Mouse (Mus musculus) kidney, postnatal 0 days (tissue): ENCODE measurements at regions not wholly inside any gene's neighbourhood (a gene's known extent, or its start where the extent isn't known, plus 50 kb on each side); places are given as distances from the start of the nearest gene placed in this dataset.
A peak's percentile ranks its signal among the peaks of the same experiment; 100 is the strongest.

Experiments used
- ATAC-seq: fragments of 200-750 bp; cut with Nextera tagmentation; replicated peaks from 2 replicates; pipeline ENCODE4 v1.8.0; 2017; ENCODE audit warnings: low read depth, moderate number of reproducible peaks, moderate TSS enrichment, moderate library complexity; ENCODE audit not compliant: low FRiP score
- DNase-seq: peaks from one replicate; pipeline ENCODE4 v3.0.0-alpha.2; 2016; ENCODE audit warnings: low spot score
- H3K27ac ChIP-seq: fragments of 300-500 bp; sonication (generic); 2 replicates; pipeline ENCODE4 v1.5.1; 2014; ENCODE audit warnings: mild to moderate bottlenecking
- H3K27me3 ChIP-seq: fragments of 300-500 bp; sonication (generic); 2 replicates; pipeline ENCODE4 v1.6.1; 2014; ENCODE audit warnings: low read length, mixed read lengths; ENCODE audit not compliant: insufficient read depth
- H3K36me3 ChIP-seq: fragments of 300-500 bp; sonication (generic); 2 replicates; pipeline ENCODE4 v1.6.1; 2014; ENCODE audit warnings: low read length, mixed read lengths; ENCODE audit not compliant: insufficient read depth
- H3K4me1 ChIP-seq: fragments of 300-500 bp; sonication (generic); replicated peaks from 2 replicates; pipeline ENCODE4 v1.6.1; 2014; ENCODE audit warnings: antibody characterized with exemption, low read length, mixed read lengths; ENCODE audit not compliant: insufficient read depth
- H3K4me2 ChIP-seq: fragments of 300-500 bp; sonication (generic); 2 replicates; pipeline ENCODE4 v1.6.1; 2014; ENCODE audit warnings: mild to moderate bottlenecking, low read length, moderate library complexity, mixed read lengths
- H3K4me3 ChIP-seq: fragments of 300-500 bp; sonication (generic); replicated peaks from 2 replicates; pipeline ENCODE4 v1.5.1; 2014; ENCODE audit warnings: low read depth, low read length
- H3K9ac ChIP-seq: fragments of 300-500 bp; sonication (generic); 2 replicates; pipeline ENCODE4 v1.6.1; 2014; ENCODE audit warnings: low read depth, low read length
- H3K9me3 ChIP-seq: fragments of 300-500 bp; sonication (generic); replicated peaks from 2 replicates; pipeline ENCODE4 v1.6.1; 2016; ENCODE audit warnings: low read length, inconsistent platforms, mixed read lengths
- CTCF ChIP-seq: IDR thresholded peaks from 2 replicates; pipeline ENCODE4 v1.5.1; 2016; ENCODE audit warnings: antibody characterized with exemption, low read depth, mild to moderate bottlenecking, moderate library complexity
- WGBS: fragments of 180-500 bp; shearing (Covaris S2); extraction: QIAGEN DNeasy Blood & Tissue Kit; methylation state at CpG from one replicate; pipeline ENCODE4 v1.1.7; 2014; 5-methylcytosine and 5-hydroxymethylcytosine counted together

- Histone ChIP-seq H3K9me3 (no peaks in the 10 kb centered on the region), H3K36me3 (no peaks in the 10 kb centered on the region), H3K4me3 (no peak overlapping the region), H3K4me2 (no peak overlapping the region), H3K9ac (no peak overlapping the region), H3K27ac (no peak overlapping the region), H3K27me3 (no peaks in the 10 kb centered on the region), H3K4me1 (no peaks in the 10 kb centered on the region)
- DNase-seq (no peak), ATAC-seq (no peak)
- 76% methylated on average over 2 of the region's 2 CpGs for WGBS
- TF ChIP-seq CTCF: no peak
Measured at GRCm38 (mm10) chr4:93225105-93225504, 110.2 kb downstream of the Tusc1 start.

- H3K27ac ChIP-seq: no peak overlapping the region
- no peak overlapping the region for H3K4me3 ChIP-seq
- no peak for ATAC-seq
- H3K36me3 ChIP-seq: no peaks in the 10 kb centered on the region
- DNase-seq: no peak
- no peak overlapping the region for H3K4me2 ChIP-seq
- whole genome bisulfite sequencing: 51% methylated on average over 4 of the region's 4 CpGs
- H3K9ac ChIP-seq: no peak overlapping the region
- TF ChIP-seq CTCF: no peak
- no peaks in the 10 kb centered on the region for H3K27me3 ChIP-seq
- H3K4me1 ChIP-seq: no peaks in the 10 kb centered on the region
- no peaks in the 10 kb centered on the region for H3K9me3 ChIP-seq
Measured at GRCm38 (mm10) chr4:93220747-93221146, 114.6 kb downstream of the Tusc1 start.

- DNase-seq: no peak
Measured at GRCm38 (mm10) chr4:93208399-93208798, 126.9 kb downstream of the Tusc1 start.

GRCm38 (mm10) chr4:93199811-93200210 is 135.5 kb downstream of the Tusc1 start:
- no peak for TF ChIP-seq CTCF
- ATAC-seq (no peak), DNase-seq (no peak)
- H3K36me3 ChIP-seq: no peaks in the 10 kb centered on the region
- H3K4me3 ChIP-seq: no peak overlapping the region
- no peaks in the 10 kb centered on the region for H3K9me3 ChIP-seq
- 64% methylated on average over 2 of the region's 2 CpGs for WGBS
- no peak overlapping the region for H3K9ac ChIP-seq
- H3K4me1 ChIP-seq: no peaks in the 10 kb centered on the region
- no peak overlapping the region for H3K4me2 ChIP-seq
- no peaks in the 10 kb centered on the region for H3K27me3 ChIP-seq
- no peak overlapping the region for H3K27ac ChIP-seq

More at GRCm38 (mm10) chr4:93208399-93208798, 126.9 kb downstream of the Tusc1 start:
- H3K4me2 ChIP-seq: no peak overlapping the region
- H3K4me3 ChIP-seq: no peak overlapping the region
- WGBS: 85% methylated on average over 2 of the region's 2 CpGs
- TF ChIP-seq CTCF: no peak
- no peaks in the 10 kb centered on the region for H3K9me3 ChIP-seq
- no peaks in the 10 kb centered on the region for H3K4me1 ChIP-seq
- H3K27me3 ChIP-seq: no peaks in the 10 kb centered on the region
- no peak for ATAC-seq
- H3K9ac ChIP-seq: no peak overlapping the region
- H3K36me3 ChIP-seq: no peaks in the 10 kb centered on the region
- no peak overlapping the region for H3K27ac ChIP-seq

GRCm38 (mm10) chr4:93184332-93184731 is 151.0 kb downstream of the Tusc1 start:
- Histone ChIP-seq H3K27ac (no peak overlapping the region), H3K4me1 (no peaks in the 10 kb centered on the region), H3K27me3 (no peaks in the 10 kb centered on the region), H3K4me2 (no peak overlapping the region), H3K36me3 (no peaks in the 10 kb centered on the region), H3K9ac (no peak overlapping the region), H3K9me3 (no peaks in the 10 kb centered on the region), H3K4me3 (no peak overlapping the region)
- WGBS: 61% methylated on average over 3 of the region's 3 CpGs
- DNase-seq (peak; percentile 3), ATAC-seq (no peak)
- no peak for TF ChIP-seq CTCF
